Mouse (Mus musculus): ENCODE results near the gene 1190005I06Rik.

- no peak for TF ChIP-seq CTCF (IDR thresholded peaks at IDR 0.05; ENCODE audit: low read depth, low read length)
- TF ChIP-seq POLR2A (IDR thresholded peaks at IDR 0.05; ENCODE audit: extremely low read depth, insufficient read depth, low read length): no peak
These were observed 82.2 kb downstream of the 1190005I06Rik start for GRCm38 (mm10) chr8:120565151-120565711.

Data from liver, adult 2 months (tissue).